Mouse (Mus musculus): ENCODE measurements around the gene Srp68.

GRCm38 (mm10) chr11:116297017-116297416, 23.0 kb upstream of the Srp68 start:
- no peak for TF ChIP-seq MYOG (IDR thresholded peaks at IDR 0.05; ENCODE audit: control insufficient read depth in 1 of 3, insufficient read depth in 1 of 3, insufficient read length in 2 of 3, low read depth in 2 of 3)
- no peak for TF ChIP-seq TCF12 (IDR thresholded peaks at IDR 0.05; ENCODE audit: insufficient read depth, poor library complexity, severe bottlenecking)
- TF ChIP-seq POLR2A (IDR thresholded peaks at IDR 0.05; ENCODE audit: insufficient read length, low read depth) = no peak
- no peak for TF ChIP-seq CEBPB (IDR thresholded peaks at IDR 0.05; ENCODE audit: insufficient read depth, poor library complexity, severe bottlenecking)
